Mouse (Mus musculus) erythroblast, embryonic 14.5 days (primary cell): ENCODE results near the gene Gfpt2.

Source experiments
- GATA1 ChIP-seq: IDR thresholded peaks from 2 replicates; pipeline ENCODE4 v1.6.1; 2012; ENCODE audit warnings: low read length, inconsistent platforms, mixed read lengths
- TAL1 ChIP-seq: IDR thresholded peaks from 3 replicates; pipeline ENCODE4 v1.6.1; 2012; ENCODE audit warnings: low read length, inconsistent platforms, mixed read lengths

GRCm38 (mm10) chr11:49818869-49819566, 25.0 kb downstream of the Gfpt2 start:
- no peak for TF ChIP-seq TAL1
- TF ChIP-seq GATA1, result no peak
